ENCODE assay signal across 16 mouse cellular contexts in the genomic region with DNA sequence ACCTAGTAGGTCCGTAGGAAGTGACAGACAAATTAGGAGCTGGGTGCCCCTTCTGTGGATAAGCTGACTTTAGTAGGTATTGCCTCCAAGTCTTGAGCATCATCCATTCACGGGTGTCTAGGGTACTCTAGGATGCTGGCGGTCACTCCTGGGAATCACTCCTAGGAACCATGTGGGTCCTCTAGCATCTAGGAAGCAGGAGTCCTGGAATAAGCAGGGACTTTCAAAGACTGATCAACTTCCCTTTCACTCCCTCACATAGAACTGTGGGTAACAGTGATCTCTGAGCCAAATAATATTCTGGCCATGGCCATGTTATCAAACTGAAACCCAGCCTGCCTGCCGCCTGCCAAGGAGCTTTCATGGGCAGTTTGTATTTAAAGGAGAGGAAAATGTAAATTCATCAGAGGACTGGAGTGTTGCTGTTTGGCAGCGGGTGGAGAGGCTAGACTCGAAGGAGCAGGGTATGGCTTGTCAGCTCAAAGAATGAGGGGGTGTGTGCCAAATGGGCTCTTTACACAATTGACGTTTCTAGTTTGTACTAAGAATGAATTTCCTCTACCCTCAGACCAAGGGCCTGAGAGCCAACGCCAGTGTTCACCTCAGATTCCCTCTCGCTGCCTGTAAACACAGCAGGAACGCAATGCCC.
DNase-seq lines count a peak whose midpoint lies in the region; ATAC-seq and TF ChIP-seq lines count a peak whose summit lies in the region.
"Had no signal": no experiment of that assay in that cellular context is flagged by ENCODE, and none has a peak within 500 bp of the region (broad histone marks: within the 10 kb centered on the region; RNA-seq: fewer than 3 reads in every experiment).

No protein-coding gene starts in this region.

- peak; percentile 76 for ATAC-seq in frontal cortex, adult (ENCODE audit: low TSS enrichment)
- ATAC-seq in midbrain, embryonic 16.5 days = peak; percentile 48; the same call in 1 of the 2 replicates
- ATAC-seq in forebrain, postnatal 0 days = peak; percentile 40
- ATAC-seq: CD4-positive, CD25-positive, alpha-beta regulatory T cell, adult 4 months; Patski had no signal

- no peaks in the 10 kb centered on the region for H3K4me1 ChIP-seq in midbrain, embryonic 16.5 days (ENCODE audit: control insufficient read depth, insufficient read depth, low read length)
- H3K4me1 ChIP-seq in midbrain, embryonic 10.5 days = no peaks in the 10 kb centered on the region
- no peaks in the 10 kb centered on the region; the same call in 1 of the 2 replicates for H3K4me1 ChIP-seq in forebrain, postnatal 0 days (ENCODE audit: insufficient read depth)
- H3K4me1 ChIP-seq: embryonic facial prominence, embryonic 15.5 days; hindbrain, embryonic 10.5 days; kidney, embryonic 15.5 days; neural tube, embryonic 12.5 days had no signal

- H3K4me3 ChIP-seq in midbrain, embryonic 16.5 days (ENCODE audit: low read depth, low read length) = no peak overlapping the region
- no peak overlapping the region for H3K4me3 ChIP-seq in midbrain, embryonic 10.5 days
- no peak overlapping the region for H3K4me3 ChIP-seq in forebrain, postnatal 0 days (ENCODE audit: low read depth, low read length)
- H3K4me3 ChIP-seq: embryonic facial prominence, embryonic 15.5 days; gastrocnemius, adult 2 months; hindbrain, embryonic 10.5 days; kidney, embryonic 15.5 days; neural tube, embryonic 12.5 days had no signal

- no peak for DNase-seq in frontal cortex, postnatal 10 days (ENCODE audit: low spot score in 2 of 2)
- no peak for DNase-seq in midbrain, embryonic 10.5 days (ENCODE audit: low spot score)
- DNase-seq in forebrain, postnatal 0 days = no peak
- peak; percentile 46 to 66 for DNase-seq in lung, postnatal 4 days
- DNase-seq in layer of hippocampus, adult 9-11 months = no peak
- DNase-seq: cerebellum, adult 8-10 months; gastrocnemius, adult 2 months had no signal

- no peak overlapping the region for H3K9ac ChIP-seq in midbrain, embryonic 16.5 days (ENCODE audit: low read depth, low read length)
- H3K9ac ChIP-seq in forebrain, postnatal 0 days = no peak overlapping the region
- H3K9ac ChIP-seq: embryonic facial prominence, embryonic 15.5 days; kidney, embryonic 15.5 days; neural tube, embryonic 12.5 days had no signal

- TF ChIP-seq CTCF in forebrain, postnatal 0 days (IDR thresholded peaks at IDR 0.05; ENCODE audit: low read depth) = no peak

- H3K36me3 ChIP-seq in midbrain, embryonic 16.5 days (ENCODE audit: control insufficient read depth, insufficient read depth, low read length) = no peaks in the 10 kb centered on the region
- peaks cover 69% of the 10 kb centered on the region for H3K36me3 ChIP-seq in midbrain, embryonic 10.5 days
- no peaks in the 10 kb centered on the region for H3K36me3 ChIP-seq in forebrain, postnatal 0 days (ENCODE audit: insufficient read depth)
- H3K36me3 ChIP-seq: embryonic facial prominence, embryonic 15.5 days; hindbrain, embryonic 10.5 days; neural tube, embryonic 12.5 days had no signal

- no peak overlapping the region for H3K27ac ChIP-seq in midbrain, embryonic 16.5 days (ENCODE audit: low read length)
- H3K27ac ChIP-seq in midbrain, embryonic 10.5 days (replicated peaks) = no peak overlapping the region
- H3K27ac ChIP-seq in forebrain, postnatal 0 days (ENCODE audit: low read depth, low read length) = no peak overlapping the region
- H3K27ac ChIP-seq: embryonic facial prominence, embryonic 15.5 days; gastrocnemius, adult 2 months; hindbrain, embryonic 10.5 days; kidney, embryonic 15.5 days; neural tube, embryonic 12.5 days had no signal

- no peaks in the 10 kb centered on the region for H3K9me3 ChIP-seq in midbrain, embryonic 16.5 days (replicated peaks; ENCODE audit: control insufficient read depth, low read length, poor library complexity, severe bottlenecking)
- H3K9me3 ChIP-seq in midbrain, embryonic 10.5 days (replicated peaks) = no peaks in the 10 kb centered on the region
- H3K9me3 ChIP-seq in forebrain, postnatal 0 days (ENCODE audit: low read length) = no peaks in the 10 kb centered on the region
- H3K9me3 ChIP-seq: embryonic facial prominence, embryonic 15.5 days; hindbrain, embryonic 10.5 days; kidney, embryonic 15.5 days; neural tube, embryonic 12.5 days had no signal

- no peak overlapping the region for H3K4me2 ChIP-seq in midbrain, embryonic 16.5 days (ENCODE audit: low read length)
- H3K4me2 ChIP-seq in forebrain, postnatal 0 days (ENCODE audit: low read depth) = no peak overlapping the region
- H3K4me2 ChIP-seq: embryonic facial prominence, embryonic 15.5 days; kidney, embryonic 15.5 days; midbrain, embryonic 11.5 days; neural tube, embryonic 12.5 days had no signal

- WGBS in midbrain, embryonic 16.5 days = 75% methylated on average over 10 of the region's 10 CpGs
- WGBS in midbrain, embryonic 10.5 days = 81% methylated on average over 10 of the region's 10 CpGs
- 51% methylated on average over 10 of the region's 10 CpGs for WGBS in forebrain, postnatal 0 days

- no peaks in the 10 kb centered on the region for H3K27me3 ChIP-seq in midbrain, embryonic 16.5 days (ENCODE audit: control insufficient read depth, insufficient read depth, low read depth, low read length)
- no peaks in the 10 kb centered on the region for H3K27me3 ChIP-seq in midbrain, embryonic 10.5 days (ENCODE audit: low read depth, poor library complexity, severe bottlenecking)
- H3K27me3 ChIP-seq in forebrain, postnatal 0 days (ENCODE audit: insufficient read depth, low read length) = no peaks in the 10 kb centered on the region
- H3K27me3 ChIP-seq: embryonic facial prominence, embryonic 15.5 days; kidney, embryonic 15.5 days; neural tube, embryonic 12.5 days; Patski had no signal

Comparison
In these comparisons a context has a peak if more than half of its experiments do, and no peak if none do; other contexts are left out.
1. DNase-seq: peak in lung, postnatal 4 days (2 of 2); none in frontal cortex, postnatal 10 days (0 of 2), midbrain, embryonic 10.5 days (single experiment), forebrain, postnatal 0 days (single experiment) and layer of hippocampus, adult 9-11 months (single experiment).
2. Peak in every context shown above with its lines, with median percentiles within 50 percentile points of each other: ATAC-seq.